Mouse (Mus musculus): ENCODE data around the gene Vps33b.

- TF ChIP-seq CTCF (IDR thresholded peaks at IDR 0.05) (no peak; the same call in 1 of the 2 replicates), EP300 (IDR thresholded peaks at IDR 0.05) (no peak)
Measured at GRCm38 (mm10) chr7:80227065-80227464, 42.4 kb upstream of the Vps33b start.
